ENCODE assay signal across 1 mouse cellular context in the genomic region with DNA sequence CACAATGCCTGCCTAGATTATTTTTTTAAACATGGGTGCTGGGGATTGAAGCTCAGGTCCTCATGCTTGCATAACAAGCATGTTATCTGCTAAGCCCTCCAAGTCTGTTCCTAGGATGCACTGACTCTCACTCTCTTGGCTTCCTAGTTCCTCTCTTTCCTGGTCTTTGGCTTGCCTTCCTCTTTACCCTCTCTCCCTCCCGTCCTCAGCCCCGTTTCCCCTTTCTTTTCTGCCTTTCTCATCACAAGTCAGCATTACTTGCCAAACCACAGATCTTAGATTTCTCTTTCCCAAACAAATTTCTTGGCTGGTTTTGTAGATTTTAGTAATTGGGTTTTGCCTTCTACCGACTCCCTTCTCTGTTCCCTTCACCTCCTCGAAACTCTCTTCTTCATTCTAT.
TF ChIP-seq lines count a peak whose summit lies in the region.

No protein-coding gene starts in this region.

TF ChIP-seq in CH12.LX, 34 proteins besides CTCF, POLR2A, EP300 and RAD21 (continued from another document):
- TF ChIP-seq UBTF (IDR thresholded peaks at IDR 0.05; ENCODE audit: low read depth, low read length) = no peak
